Mouse (Mus musculus): Measurements from ENCODE around the gene Sorbs2.
"Not testable (repeated sequence)": the region's sequence is repeated elsewhere in the genome, so short reads cannot be mapped to it uniquely, and the experiment has no call there.

The Sorbs2 gene

GRCm38 (mm10) chr8:45845906-45846305, 338.3 kb downstream of the Sorbs2 start:
- DNase-seq (ENCODE audit: low read depth) = no peak

GRCm38 (mm10) chr8:45855118-45855517, 347.5 kb downstream of the Sorbs2 start:
- no peak for DNase-seq (ENCODE audit: low read depth)

DNA sequence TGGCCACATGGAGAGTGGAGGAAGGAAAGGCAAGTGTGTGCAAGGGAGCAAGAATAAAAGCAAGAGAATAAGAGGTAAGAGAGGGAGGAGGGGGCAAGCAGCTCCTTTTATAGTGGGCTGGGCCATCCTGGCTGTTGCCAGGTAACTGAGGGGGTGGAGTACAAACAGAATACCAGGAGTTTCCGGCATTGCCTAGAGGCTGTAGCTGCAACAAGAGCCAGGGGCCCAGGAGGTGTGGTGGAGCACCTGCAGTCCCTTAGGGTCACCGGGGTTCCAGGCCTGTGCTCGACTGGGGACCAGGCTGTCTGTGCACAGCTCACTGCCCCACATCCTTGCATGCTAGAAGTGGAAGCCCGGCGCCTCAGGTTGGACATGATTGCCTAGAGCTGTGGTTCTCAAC, 350.1 kb downstream of the Sorbs2 start:
- DNase-seq (ENCODE audit: low read depth) = no peak

- no peak for DNase-seq (ENCODE audit: low read depth)
Observed at GRCm38 (mm10) chr8:45858391-45858790, 350.8 kb downstream of the Sorbs2 start.

DNA sequence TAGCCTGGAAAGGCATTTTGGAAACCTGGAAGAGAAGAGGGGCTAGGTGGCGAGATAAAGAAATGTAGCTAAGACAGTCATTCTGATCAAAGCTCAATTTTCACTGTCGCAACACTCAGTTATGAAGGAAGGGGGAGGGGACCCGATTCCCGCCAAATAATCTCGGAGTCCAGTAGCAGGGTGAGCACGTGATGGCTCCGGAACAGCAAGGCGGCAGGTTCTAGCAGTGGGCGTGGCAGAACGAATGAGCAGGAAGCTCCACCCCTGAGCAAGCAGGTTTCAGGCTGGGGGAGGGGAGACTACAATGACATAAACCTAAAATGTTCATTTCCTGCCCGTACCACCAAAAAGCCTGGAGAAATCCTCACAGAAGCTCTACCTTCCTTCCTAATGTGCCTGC, 364.0 kb downstream of the Sorbs2 start:
- DNase-seq (ENCODE audit: low read depth) = not testable (repeated sequence)

GRCm38 (mm10) chr8:45872077-45872476, 364.5 kb downstream of the Sorbs2 start:
- DNase-seq (ENCODE audit: low read depth) = no peak

- no peak for DNase-seq (ENCODE audit: low read depth)
Observed at GRCm38 (mm10) chr8:45874945-45875626, 367.5 kb downstream of the Sorbs2 start.

GRCm38 (mm10) chr8:45876397-45876796, 368.8 kb downstream of the Sorbs2 start:
- no peak for DNase-seq (ENCODE audit: low read depth)

Data from c-Kit-positive CD71-negative TER-119-negative erythroid progenitor cells, embryonic 14.5 days (primary cell).